Mouse (Mus musculus) gastrocnemius, postnatal 14 days (tissue): ENCODE results near the gene Polr3b. TPM values are rescaled to one million over a fixed set of nuclear protein-coding genes. Genes with fewer than 3 reads are reported as not detected.

Experiments
- DNase-seq: peaks from one replicate; pipeline ENCODE4 v3.0.0; 2021; ENCODE audit warnings: mixed read lengths
- intact Hi-C: fragments of 180-260 bp; cut with DNase I; formaldehyde crosslinking; loops from one replicate; pipeline ENCODE4 v1.15.1; 2025; ENCODE audit warnings: low total_unique reads
- total RNA-seq, 2 experiments: library from RNA; stranded (reverse); gene quantifications; 2 replicates each; pipeline ENCODE4 v1.2.3; 2021

Gene Polr3b
- total RNA-seq, 2 experiments from 2014 or later: 13.0 to 13.1 TPM

- intact Hi-C loops: loop anchor here (5.0 to 10.0 kb wide), 2 partner anchors 48 to 344 kb away; no protein-coding TSS in a partner anchor
Measured at GRCm38 (mm10) chr10:84700236-84700987, 78.3 kb downstream of the Polr3b start.

GRCm38 (mm10) chr10:84701110-84701509, 79.0 kb downstream of the Polr3b start:
- intact Hi-C loops: loop anchor here (5.0 to 10.0 kb wide), 2 partner anchors 49 to 344 kb away; no protein-coding TSS in a partner anchor
- DNase-seq: peak; percentile 28

More at GRCm38 (mm10) chr10:84700236-84700987, 78.3 kb downstream of the Polr3b start:
- no peak for DNase-seq

DNA sequence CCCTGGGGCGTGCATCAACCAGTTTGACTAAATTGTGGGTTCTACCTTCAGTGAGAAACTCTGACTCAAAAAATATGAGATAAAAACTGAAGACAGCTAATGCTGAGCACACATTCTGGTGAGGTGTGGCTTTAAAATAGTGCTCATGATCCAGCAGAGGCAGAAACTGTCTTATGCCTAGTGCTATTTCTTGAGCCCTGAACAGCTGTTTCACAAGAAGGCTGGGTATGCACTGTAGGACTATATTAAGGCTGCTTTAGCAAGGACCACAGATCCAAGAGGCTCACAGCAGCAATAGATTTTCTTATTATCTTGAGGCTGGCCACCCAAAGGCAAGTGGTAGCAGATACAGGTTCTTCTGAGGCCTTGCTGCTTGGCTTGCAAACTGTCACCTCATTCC, 80.0 kb downstream of the Polr3b start:
- intact Hi-C loops: loop anchor here (5.0 to 10.0 kb wide), 2 partner anchors 50 to 343 kb away; no protein-coding TSS in a partner anchor
- no peak for DNase-seq

DNA sequence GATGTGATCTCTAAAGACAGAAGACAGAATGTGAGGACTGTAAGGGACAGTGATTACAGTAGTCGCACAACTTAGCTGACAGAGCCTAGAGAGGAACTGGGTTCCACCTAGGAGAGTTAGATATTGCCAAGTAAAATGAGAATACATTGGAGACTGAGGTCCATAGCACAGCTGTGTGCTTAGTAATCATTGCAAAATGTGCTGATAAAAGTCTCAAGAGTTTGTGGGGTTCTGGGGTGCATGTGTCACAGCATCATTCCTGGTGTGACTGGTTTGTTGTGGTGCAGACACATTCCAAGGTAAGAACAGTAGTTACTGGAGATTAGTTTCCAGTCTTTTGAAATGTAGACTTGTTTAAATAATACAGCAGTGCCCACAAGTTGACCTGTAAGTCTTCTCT, 82.5 kb downstream of the Polr3b start:
- no peak for DNase-seq
- intact Hi-C loops: loop anchor here (5.0 to 10.0 kb wide), 2 partner anchors 52 to 340 kb away; no protein-coding TSS in a partner anchor

- intact Hi-C loops: loop anchor here (10.0 kb wide), 1 partner anchor 340 kb away; no protein-coding TSS in a partner anchor
- DNase-seq: no peak
Measured at GRCm38 (mm10) chr10:84705234-84705633, 83.1 kb downstream of the Polr3b start.

DNA sequence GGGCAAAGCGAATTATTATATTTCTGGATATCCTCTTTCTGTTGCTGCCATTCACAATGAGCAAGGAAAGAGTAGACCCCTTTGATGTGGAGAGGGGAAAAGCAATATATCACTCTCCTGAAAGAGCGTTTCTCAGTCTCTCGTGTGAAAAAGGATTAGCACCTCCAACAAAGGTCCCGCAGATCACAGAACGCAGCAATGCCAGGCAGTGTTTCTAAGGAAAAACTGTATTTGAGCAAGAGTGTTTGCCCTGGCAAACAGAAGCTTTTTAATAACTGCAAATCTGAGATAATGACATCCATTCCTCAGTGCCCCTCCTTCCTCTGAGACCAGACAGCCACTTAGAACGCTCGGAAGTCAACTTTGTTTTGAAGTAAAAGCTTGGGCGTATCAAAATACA, 84.5 kb downstream of the Polr3b start:
- intact Hi-C loops: loop anchor here (10.0 kb wide), 1 partner anchor 338 kb away; no protein-coding TSS in a partner anchor
- no peak for DNase-seq

GRCm38 (mm10) chr10:84707226-84707625, 85.1 kb downstream of the Polr3b start:
- intact Hi-C loops: loop anchor here (10.0 kb wide), 1 partner anchor 338 kb away; no protein-coding TSS in a partner anchor
- DNase-seq: no peak

DNA sequence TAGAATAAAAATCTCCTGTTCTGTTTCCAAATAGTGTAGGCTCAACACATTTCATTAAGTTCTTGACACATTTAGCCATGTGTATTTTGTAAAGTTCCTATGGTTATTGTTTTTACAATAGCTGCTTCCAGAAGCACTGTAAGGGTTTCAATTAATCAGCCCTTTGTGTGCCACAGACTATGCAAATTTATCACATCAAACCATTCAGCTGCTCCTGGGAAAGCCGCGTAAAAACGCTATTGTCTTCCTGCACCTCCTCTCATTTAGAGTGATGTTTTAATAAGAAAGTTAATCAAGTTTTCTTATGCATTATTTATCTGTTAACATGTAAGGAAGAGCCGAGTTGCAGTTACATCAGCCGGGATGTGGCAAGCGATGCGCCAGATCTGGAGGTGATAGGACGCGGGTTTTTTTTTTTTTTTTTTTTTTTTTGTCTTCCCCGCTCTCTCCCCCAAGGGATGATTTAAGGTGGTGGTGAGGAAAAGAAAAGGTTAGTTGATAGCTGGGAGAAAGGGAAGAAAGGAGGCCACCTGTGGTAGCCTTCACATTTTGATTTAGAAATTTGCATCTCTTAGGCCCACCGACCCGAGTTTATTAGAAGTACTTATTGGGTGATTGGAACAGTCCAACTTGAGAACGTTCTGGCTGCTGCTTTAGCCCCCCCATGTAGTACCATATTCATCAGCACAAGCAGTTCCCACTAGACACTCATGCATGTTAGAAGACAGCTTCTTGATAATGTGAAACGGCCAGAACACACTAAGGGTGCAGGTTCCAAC, 85.8 kb downstream of the Polr3b start:
- no peak for DNase-seq
- intact Hi-C loops: loop anchor here (10.0 kb wide), 1 partner anchor 337 kb away; no protein-coding TSS in a partner anchor

GRCm38 (mm10) chr10:84710192-84710591, 88.1 kb downstream of the Polr3b start:
- intact Hi-C loops: no loop called here
- DNase-seq: no peak

- intact Hi-C loops: no loop called here
- DNase-seq: no peak
Measured at GRCm38 (mm10) chr10:84710827-84711226, 88.7 kb downstream of the Polr3b start.

DNA sequence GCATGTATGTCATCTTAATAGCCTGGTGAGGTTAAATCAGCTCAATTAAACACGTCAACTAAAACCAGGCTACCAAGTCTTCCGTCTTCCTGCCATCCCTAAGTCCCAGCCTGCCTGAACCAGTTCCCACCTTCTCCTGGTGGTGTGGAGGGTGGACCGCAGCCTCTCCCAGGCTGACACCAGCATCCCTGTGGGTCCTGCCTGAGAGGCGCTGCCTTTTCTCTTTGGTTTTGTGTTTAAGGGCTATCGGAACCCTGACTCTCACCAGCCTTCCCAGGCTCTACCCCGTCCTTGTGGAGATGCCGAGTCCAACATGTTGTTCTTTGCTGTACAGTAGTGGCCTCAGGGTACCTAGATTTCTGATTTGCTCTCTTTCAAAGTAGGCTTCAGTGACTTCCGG, 89.4 kb downstream of the Polr3b start:
- intact Hi-C loops: no loop called here
- no peak for DNase-seq

DNA sequence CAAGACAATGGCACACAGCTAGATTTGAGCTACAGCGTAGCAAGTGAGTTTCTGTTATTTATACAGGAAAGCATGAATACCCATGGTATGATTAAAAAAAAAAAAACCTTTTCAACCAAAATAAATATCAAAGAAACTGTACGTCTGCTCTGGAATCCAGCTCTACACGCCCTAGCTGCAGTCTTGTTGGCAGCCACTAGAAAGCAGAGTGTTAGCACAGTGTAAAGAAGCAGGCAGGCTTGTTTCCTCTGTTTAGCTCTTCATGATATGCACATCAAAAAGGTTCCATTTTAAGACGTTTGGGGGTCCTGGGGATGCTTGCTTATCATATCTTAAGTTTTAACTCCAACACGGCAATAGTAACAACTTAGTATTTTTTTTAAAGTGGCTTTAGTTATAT, 89.8 kb downstream of the Polr3b start:
- DNase-seq: no peak
- intact Hi-C loops: no loop called here

DNA sequence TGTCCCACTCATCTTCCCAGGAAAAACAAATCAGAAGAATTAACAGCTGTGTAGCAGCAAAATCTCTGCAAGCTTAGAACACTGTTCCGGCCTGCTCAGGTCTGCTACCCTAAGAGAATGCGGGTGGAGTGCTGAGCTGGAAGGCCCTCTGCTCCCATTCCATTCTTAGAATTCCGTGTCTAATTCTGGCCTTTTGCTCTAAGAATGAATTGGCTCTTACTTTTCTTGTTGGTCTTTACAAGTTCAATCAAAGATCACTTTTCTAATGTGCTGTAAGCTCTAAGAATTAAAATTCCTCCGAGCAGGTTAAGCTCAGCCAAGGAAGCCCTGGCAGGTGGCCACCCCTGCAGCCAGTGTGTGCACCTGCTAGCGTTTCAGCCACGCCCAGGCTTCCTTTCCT, 90.4 kb downstream of the Polr3b start:
- DNase-seq: no peak
- intact Hi-C loops: no loop called here

GRCm38 (mm10) chr10:84713043-84713442, 91.0 kb downstream of the Polr3b start:
- DNase-seq: no peak
- intact Hi-C loops: no loop called here

DNA sequence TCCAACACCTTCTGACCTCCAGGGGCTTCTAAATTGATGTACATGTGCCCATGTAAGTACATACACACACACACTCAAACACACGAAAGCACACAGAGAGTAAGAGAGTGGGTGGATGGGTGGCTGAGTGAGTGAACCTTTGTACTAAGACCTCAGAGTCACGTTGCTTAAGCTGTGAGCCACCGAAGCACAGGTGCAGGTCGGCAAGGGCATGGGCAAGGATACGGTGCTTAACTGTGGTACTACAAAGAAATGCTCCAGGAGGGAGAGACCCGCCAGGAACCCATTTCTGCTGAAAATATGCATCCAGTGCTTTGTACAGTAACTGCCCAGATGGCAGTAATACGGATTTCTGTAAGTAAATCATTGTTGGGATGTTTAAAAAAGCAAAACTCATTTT, 93.5 kb downstream of the Polr3b start:
- DNase-seq: no peak
- intact Hi-C loops: no loop called here

DNA sequence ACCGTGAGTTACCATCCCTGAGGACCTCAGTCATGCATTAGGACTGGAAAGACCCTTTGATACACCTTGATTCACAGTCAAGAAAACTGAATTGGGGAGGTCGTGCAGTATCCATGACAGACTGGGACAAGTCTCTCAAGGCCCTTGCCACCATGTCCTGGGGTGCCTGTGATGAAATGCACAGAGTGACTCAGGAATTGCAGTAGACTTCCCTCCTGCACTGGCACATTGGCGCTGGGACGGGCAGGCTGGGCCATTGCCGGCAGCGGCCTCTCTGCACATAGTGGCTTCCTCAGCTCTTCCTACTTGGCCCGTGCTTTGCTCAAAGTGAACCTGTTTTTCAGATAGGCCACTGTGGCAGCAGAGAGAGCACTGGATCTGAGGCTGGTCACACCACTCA, 94.5 kb downstream of the Polr3b start:
- intact Hi-C loops: no loop called here
- DNase-seq: no peak

GRCm38 (mm10) chr10:84722711-84723110, 100.6 kb downstream of the Polr3b start:
- intact Hi-C loops: no loop called here
- DNase-seq: no peak

- intact Hi-C loops: no loop called here
Measured at GRCm38 (mm10) chr10:84727005-84727404, 104.9 kb downstream of the Polr3b start.

DNA sequence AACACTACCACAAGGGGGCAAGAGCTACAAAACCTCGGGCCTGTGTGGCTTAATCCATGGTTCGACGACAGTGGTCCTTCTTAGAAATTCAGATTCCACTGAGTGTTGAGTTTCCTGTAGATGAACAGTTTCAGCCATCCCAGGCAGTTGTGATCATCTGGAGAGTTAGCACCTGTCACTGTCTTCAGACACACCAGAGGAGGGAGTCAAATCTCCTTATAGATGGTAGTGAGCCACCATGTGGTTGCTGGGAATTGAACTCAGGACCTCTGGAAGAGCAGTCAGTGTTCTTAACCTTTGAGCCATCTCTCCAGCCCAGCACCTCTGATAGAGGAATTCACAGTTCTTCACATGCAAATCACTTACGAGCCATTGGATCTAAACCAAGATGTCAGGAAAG, 105.7 kb downstream of the Polr3b start:
- intact Hi-C loops: no loop called here
- no peak for DNase-seq

More at GRCm38 (mm10) chr10:84727005-84727404, 104.9 kb downstream of the Polr3b start:
- no peak for DNase-seq

GRCm38 (mm10) chr10:84730078-84730477, 108.0 kb downstream of the Polr3b start:
- DNase-seq: no peak
- intact Hi-C loops: no loop called here
